Comparison of ENCODE assay signal across 8 mouse cellular contexts in the genomic region with DNA sequence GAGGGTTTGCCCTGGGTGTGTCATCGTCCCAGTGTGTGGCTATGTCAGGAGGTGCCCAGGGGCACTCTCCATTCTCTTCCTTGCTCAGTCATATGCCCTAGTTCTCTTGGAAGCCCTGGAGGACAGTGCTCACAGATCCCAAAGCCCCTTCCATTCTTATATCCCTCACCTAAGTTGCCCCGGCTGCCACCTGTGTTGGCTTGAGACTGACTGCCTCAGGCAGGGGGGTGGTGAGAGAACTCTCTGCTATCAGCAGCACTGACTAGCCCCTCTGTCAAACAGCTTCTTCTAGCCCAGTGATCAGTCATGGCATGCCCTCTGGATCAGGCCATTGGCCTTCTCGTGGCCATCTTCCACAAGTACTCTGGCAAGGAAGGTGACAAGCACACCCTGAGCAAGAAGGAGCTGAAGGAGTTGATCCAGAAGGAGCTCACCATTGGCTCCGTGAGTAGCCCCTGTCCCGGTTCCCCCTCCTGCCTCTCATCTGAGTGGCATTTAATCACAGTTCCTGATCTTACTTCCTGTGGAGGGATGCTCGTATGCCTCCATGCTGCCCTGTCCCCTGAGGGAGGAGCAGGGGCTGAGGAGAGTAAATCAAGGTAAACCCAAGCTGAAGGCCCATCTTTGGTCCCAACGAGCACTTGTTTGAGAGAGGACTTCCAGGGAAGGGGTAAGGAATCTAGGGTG. TPM values are rescaled to one million over a fixed set of nuclear protein-coding genes. Genes with fewer than 3 reads are reported as not detected.
DNase-seq lines count a peak whose midpoint lies in the region; ATAC-seq and TF ChIP-seq lines count a peak whose summit lies in the region.

No protein-coding gene starts in this region.

- H3K27ac ChIP-seq in embryonic facial prominence, embryonic 12.5 days = no peak overlapping the region
- H3K27ac ChIP-seq in intestine, embryonic 15.5 days = peak overlapping the region; percentile 77
- no peak overlapping the region for H3K27ac ChIP-seq in neural tube, embryonic 13.5 days (replicated peaks)

- TF ChIP-seq POLR2A in lung, adult 2 months (IDR thresholded peaks at IDR 0.05; ENCODE audit: borderline replicate concordance, extremely low read depth, low read depth, low read length) = no peak

- H3K9me3 ChIP-seq in embryonic facial prominence, embryonic 12.5 days = no peaks in the 10 kb centered on the region
- H3K9me3 ChIP-seq in intestine, embryonic 15.5 days = no peaks in the 10 kb centered on the region
- no peaks in the 10 kb centered on the region for H3K9me3 ChIP-seq in neural tube, embryonic 13.5 days

- no peak overlapping the region for H3K9ac ChIP-seq in embryonic facial prominence, embryonic 12.5 days
- peak overlapping the region; percentile 23 for H3K9ac ChIP-seq in intestine, embryonic 15.5 days
- no peak overlapping the region for H3K9ac ChIP-seq in neural tube, embryonic 13.5 days

- ATAC-seq in embryonic facial prominence, embryonic 12.5 days (ENCODE audit: insufficient number of reproducible peaks, insufficient read depth, low FRiP score, low TSS enrichment) = no peak
- ATAC-seq in intestine, embryonic 15.5 days = peak; percentile 6; the same call in 1 of the 2 replicates
- peak; percentile 16; the same call in 1 of the 2 replicates for ATAC-seq in neural tube, embryonic 13.5 days (ENCODE audit: low read depth)

- peaks cover 2% of the 10 kb centered on the region; the same call in 1 of the 2 replicates for H3K27me3 ChIP-seq in embryonic facial prominence, embryonic 12.5 days
- no peaks in the 10 kb centered on the region for H3K27me3 ChIP-seq in intestine, embryonic 15.5 days (replicated peaks)
- H3K27me3 ChIP-seq in neural tube, embryonic 13.5 days = peaks cover 9% of the 10 kb centered on the region; the same call in 1 of the 2 replicates

- peak overlapping the region; percentile 60 for H3K4me2 ChIP-seq in embryonic facial prominence, embryonic 12.5 days (replicated peaks)
- H3K4me2 ChIP-seq in intestine, embryonic 15.5 days (replicated peaks) = peak overlapping the region; percentile 72
- H3K4me2 ChIP-seq in neural tube, embryonic 13.5 days = peak overlapping the region; percentile 61

- 36% methylated on average over 7 of the region's 7 CpGs for WGBS in lung, adult 2 months
- 50% methylated on average over 7 of the region's 7 CpGs for WGBS in embryonic facial prominence, embryonic 12.5 days
- WGBS in intestine, embryonic 15.5 days = 67% methylated on average over 7 of the region's 7 CpGs
- whole genome bisulfite sequencing in neural tube, embryonic 13.5 days = 70% methylated on average over 7 of the region's 7 CpGs

- 0 out of 2 replicates have a peak, but pooled peaks cover 2% of the 10 kb centered on the region for H3K4me1 ChIP-seq in lung, adult 2 months (ENCODE audit: control insufficient read depth, insufficient read depth, low read length)
- peaks cover 23% of the 10 kb centered on the region; the same call in 1 of the 2 replicates for H3K4me1 ChIP-seq in embryonic facial prominence, embryonic 12.5 days
- H3K4me1 ChIP-seq in intestine, embryonic 15.5 days (replicated peaks) = peaks cover 20% of the 10 kb centered on the region
- H3K4me1 ChIP-seq in neural tube, embryonic 13.5 days (replicated peaks) = peaks cover 7% of the 10 kb centered on the region

- DNase-seq in lung, adult 2 months = peak; percentile 25
- no peak for DNase-seq in lung, postnatal 14 days
- DNase-seq in frontal cortex, adult 2 months (ENCODE audit: extremely low spot score in 1 of 2, low spot score in 1 of 2) = no peak
- DNase-seq in layer of hippocampus, adult 9-11 months = no peak
- no peak for DNase-seq in left cerebral cortex, adult 18-20 months (ENCODE audit: low spot score in 2 of 2)

- H3K4me3 ChIP-seq in lung, adult 2 months (replicated peaks; ENCODE audit: extremely low read depth, low read depth, low read length) = peak overlapping the region; percentile 49
- 0 out of 2 replicates have a peak overlapping the region, but pooled peaks have one; percentile 31 for H3K4me3 ChIP-seq in embryonic facial prominence, embryonic 12.5 days
- H3K4me3 ChIP-seq in intestine, embryonic 15.5 days (replicated peaks) = peak overlapping the region; percentile 38
- peak overlapping the region; percentile 30; the same call in 1 of the 2 replicates for H3K4me3 ChIP-seq in neural tube, embryonic 13.5 days

- no peaks in the 10 kb centered on the region for H3K36me3 ChIP-seq in embryonic facial prominence, embryonic 12.5 days
- H3K36me3 ChIP-seq in intestine, embryonic 15.5 days = no peaks in the 10 kb centered on the region
- H3K36me3 ChIP-seq in neural tube, embryonic 13.5 days = no peaks in the 10 kb centered on the region

- TF ChIP-seq CTCF in lung, adult 2 months (IDR thresholded peaks at IDR 0.05; ENCODE audit: insufficient read depth, low read length) = no peak

RNA-seq across cellular contexts. Expression of a gene that starts 0.9 kb away (rescaled TPM):
- polyA plus RNA-seq in lung, adult 2 months (2012; rRNA removed) = 439 and 454 TPM in 2 replicates
- polyA plus RNA-seq in embryonic facial prominence, embryonic 12.5 days (2016; fragmentation: Nextera tagmentation; extraction: Ambion mirVana) = 37.8 and 42.0 TPM in 2 replicates
- 412 and 430 TPM in 2 replicates for polyA plus RNA-seq in intestine, embryonic 15.5 days (2015; fragmentation: Nextera tagmentation; extraction: Ambion mirVana)
- 28.2 and 28.4 TPM in 2 replicates for polyA plus RNA-seq in neural tube, embryonic 13.5 days (2015; fragmentation: Nextera tagmentation; extraction: Ambion mirVana)
- 50.6 and 60.9 TPM in 2 replicates for polyA plus RNA-seq in frontal cortex, adult 2 months (2012; rRNA removed)
- total RNA-seq in left cerebral cortex, adult 18-20 months (2021) = 10 to 100 TPM; 30.8 to 37.4 TPM

RNA-seq across cellular contexts. Expression of a gene that starts 5.3 kb away (rescaled TPM):
- polyA plus RNA-seq in lung, adult 2 months (2012; rRNA removed) = not detected in 2 replicates
- polyA plus RNA-seq in embryonic facial prominence, embryonic 12.5 days (2016; fragmentation: Nextera tagmentation; extraction: Ambion mirVana) = 0.85 and 0.91 TPM in 2 replicates
- 15.0 and 15.7 TPM in 2 replicates for polyA plus RNA-seq in intestine, embryonic 15.5 days (2015; fragmentation: Nextera tagmentation; extraction: Ambion mirVana)
- not detected in 2 replicates for polyA plus RNA-seq in neural tube, embryonic 13.5 days (2015; fragmentation: Nextera tagmentation; extraction: Ambion mirVana)
- polyA plus RNA-seq in frontal cortex, adult 2 months (2012; rRNA removed) = 186 and 213 TPM in 2 replicates
- not detected for total RNA-seq in left cerebral cortex, adult 18-20 months (2021)

RNA-seq across cellular contexts. Expression of a gene that starts 10.0 kb away (rescaled TPM):
- polyA plus RNA-seq in lung, adult 2 months (2012; rRNA removed) = 28.9 and 51.0 TPM in 2 replicates
- 4.0 and 7.2 TPM in 2 replicates for polyA plus RNA-seq in embryonic facial prominence, embryonic 12.5 days (2016; fragmentation: Nextera tagmentation; extraction: Ambion mirVana)
- 4.4 and 8.2 TPM in 2 replicates for polyA plus RNA-seq in intestine, embryonic 15.5 days (2015; fragmentation: Nextera tagmentation; extraction: Ambion mirVana)
- polyA plus RNA-seq in neural tube, embryonic 13.5 days (2015; fragmentation: Nextera tagmentation; extraction: Ambion mirVana) = not detected in 2 replicates
- 13.9 and 14.5 TPM in 2 replicates for polyA plus RNA-seq in frontal cortex, adult 2 months (2012; rRNA removed)
- 1 to 10 TPM; 2.9 to 4.5 TPM for total RNA-seq in left cerebral cortex, adult 18-20 months (2021)

RNA-seq across cellular contexts. Expression of a gene that starts 11.9 kb away (rescaled TPM):
- not detected in 2 replicates for polyA plus RNA-seq in lung, adult 2 months (2012; rRNA removed)
- not detected in 2 replicates for polyA plus RNA-seq in embryonic facial prominence, embryonic 12.5 days (2016; fragmentation: Nextera tagmentation; extraction: Ambion mirVana)
- not detected in 2 replicates for polyA plus RNA-seq in intestine, embryonic 15.5 days (2015; fragmentation: Nextera tagmentation; extraction: Ambion mirVana)
- not detected in 2 replicates for polyA plus RNA-seq in neural tube, embryonic 13.5 days (2015; fragmentation: Nextera tagmentation; extraction: Ambion mirVana)
- polyA plus RNA-seq in frontal cortex, adult 2 months (2012; rRNA removed) = not detected in 2 replicates
- not detected for total RNA-seq in left cerebral cortex, adult 18-20 months (2021)

RNA-seq across cellular contexts. Expression of a gene that starts 23.6 kb away (rescaled TPM):
- not detected in 2 replicates for polyA plus RNA-seq in lung, adult 2 months (2012; rRNA removed)
- not detected in 2 replicates for polyA plus RNA-seq in embryonic facial prominence, embryonic 12.5 days (2016; fragmentation: Nextera tagmentation; extraction: Ambion mirVana)
- not detected in 2 replicates for polyA plus RNA-seq in intestine, embryonic 15.5 days (2015; fragmentation: Nextera tagmentation; extraction: Ambion mirVana)
- not detected in 2 replicates for polyA plus RNA-seq in neural tube, embryonic 13.5 days (2015; fragmentation: Nextera tagmentation; extraction: Ambion mirVana)
- polyA plus RNA-seq in frontal cortex, adult 2 months (2012; rRNA removed) = not detected in 2 replicates
- not detected for total RNA-seq in left cerebral cortex, adult 18-20 months (2021)

Comparison
In these comparisons a context has a peak if more than half of its experiments do, and no peak if none do; other contexts are left out.
1. RNA of a gene that starts 5.3 kb away (polyA plus RNA-seq): 186 to 213 TPM in frontal cortex, adult 2 months; 15.0 to 15.7 TPM in intestine, embryonic 15.5 days, 0.85 to 0.91 TPM in embryonic facial prominence, embryonic 12.5 days, not detected in lung, adult 2 months and not detected in neural tube, embryonic 13.5 days; every median in the first group is over 10 times any median in the second.
2. Peak in every context shown above with its lines, with median percentiles within 50 percentile points of each other: H3K4me3 ChIP-seq and H3K4me2 ChIP-seq.